Mouse (Mus musculus) adrenal gland, postnatal 25 days (tissue): ENCODE measurements at regions not wholly inside any gene's neighbourhood (a gene's known extent, or its start where the extent isn't known, plus 50 kb on each side); places are given as distances from the start of the nearest gene placed in this dataset.
"Not testable (repeated sequence)": the region's sequence is repeated elsewhere in the genome, so short reads cannot be mapped to it uniquely, and the experiment has no call there.

ENCODE experiments used
- DNase-seq: peaks from one replicate; pipeline ENCODE4 v3.0.0; 2021; ENCODE audit warnings: mixed read lengths

GRCm38 (mm10) chr3:37833387-37833786, 109.1 kb upstream of the Gm5148 start:
- no peak for DNase-seq

- DNase-seq, result no peak
Measured at GRCm38 (mm10) chr3:37827546-37827945, 103.3 kb upstream of the Gm5148 start.

GRCm38 (mm10) chr3:37825602-37826001, 101.3 kb upstream of the Gm5148 start:
- DNase-seq, result no peak

GRCm38 (mm10) chr3:37824681-37825080, 100.4 kb upstream of the Gm5148 start:
- no peak for DNase-seq

DNA sequence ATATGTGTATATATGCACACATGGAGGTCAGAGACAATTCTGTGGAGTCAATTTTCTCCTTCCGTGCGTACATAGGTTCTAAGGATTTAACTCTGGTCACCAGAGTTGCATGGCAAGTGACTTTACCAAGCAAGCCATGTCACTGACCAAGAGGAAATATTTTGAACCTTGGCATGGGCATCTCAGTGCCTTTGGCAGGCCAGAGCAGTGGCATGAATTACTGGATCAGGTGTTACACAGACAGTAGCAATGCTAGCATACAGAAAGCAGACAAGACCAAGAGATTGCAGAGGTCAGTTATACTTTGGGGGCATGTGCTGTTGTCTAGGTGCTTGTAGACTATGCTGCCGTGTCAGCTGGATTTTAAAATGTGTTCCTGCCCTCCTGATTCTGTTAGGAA, 95.2 kb upstream of the Gm5148 start:
- no peak for DNase-seq

DNA sequence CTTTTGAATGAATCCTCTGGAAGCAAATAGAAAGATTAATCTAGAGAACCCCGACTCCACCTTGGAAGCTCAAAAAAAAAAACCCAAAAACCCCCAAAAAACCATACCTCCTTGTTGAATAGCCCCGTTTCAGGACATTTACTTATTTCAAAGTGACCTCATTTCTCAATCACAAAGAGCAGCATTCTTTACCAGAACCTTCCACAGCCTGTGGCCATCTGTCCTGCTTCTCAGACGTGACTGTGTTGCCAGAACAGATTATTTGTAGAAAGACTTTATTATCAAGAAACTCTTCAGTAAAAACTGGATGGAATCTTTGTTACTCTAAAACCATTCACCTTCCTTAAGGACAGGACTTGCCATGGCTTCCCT, 93.1 kb upstream of the Gm5148 start:
- DNase-seq, result no peak

DNA sequence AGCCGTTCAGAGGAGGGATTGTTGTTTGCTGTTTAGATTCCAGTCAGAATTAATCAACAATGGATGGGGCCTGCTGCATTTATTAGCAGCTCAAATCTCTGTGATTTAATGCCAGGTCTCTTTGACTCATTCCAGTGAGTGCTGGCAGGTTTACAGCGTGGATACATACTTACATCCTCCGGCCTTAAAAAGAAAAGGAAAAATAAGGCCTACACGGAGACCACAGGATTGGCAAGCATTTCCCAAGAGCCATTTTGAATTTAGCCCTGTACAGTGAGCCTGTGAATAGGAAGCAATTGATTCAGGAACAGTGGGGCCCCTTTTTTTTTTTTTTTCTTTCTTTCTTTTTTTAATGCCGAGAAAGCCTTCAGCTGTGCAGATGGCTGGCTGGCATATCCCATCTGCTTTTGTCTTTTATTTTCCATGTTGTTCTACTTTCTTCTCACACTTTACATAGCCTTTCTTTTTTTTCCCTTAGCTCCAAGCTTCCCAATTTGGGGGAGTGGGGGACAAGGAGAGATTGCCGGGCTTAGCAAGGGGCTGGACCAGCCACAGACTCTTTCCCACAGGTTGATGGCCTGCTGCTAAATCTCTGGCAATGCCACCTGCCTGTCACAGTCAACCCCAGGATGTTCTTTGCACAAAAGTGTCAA, 92.6 kb upstream of the Gm5148 start:
- no peak for DNase-seq

DNA sequence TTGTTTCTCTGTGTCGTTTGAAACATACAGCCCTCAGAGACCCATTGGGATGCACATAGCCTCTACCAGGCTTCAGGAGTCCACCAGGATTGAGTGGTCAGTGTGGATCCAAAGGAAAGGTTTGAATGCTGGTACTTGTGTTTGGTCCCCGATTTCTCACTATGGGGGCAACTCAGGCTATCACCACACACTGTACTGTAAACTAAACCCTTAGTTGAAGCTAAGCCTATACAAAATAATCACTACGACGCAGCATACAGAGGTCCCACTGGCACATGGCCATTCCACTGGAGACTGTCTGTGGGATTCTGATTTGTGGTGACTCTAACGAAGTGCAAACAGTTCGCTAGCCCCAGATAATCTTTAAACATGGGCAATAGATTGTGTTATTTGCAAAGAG, 91.5 kb upstream of the Gm5148 start:
- no peak for DNase-seq

DNA sequence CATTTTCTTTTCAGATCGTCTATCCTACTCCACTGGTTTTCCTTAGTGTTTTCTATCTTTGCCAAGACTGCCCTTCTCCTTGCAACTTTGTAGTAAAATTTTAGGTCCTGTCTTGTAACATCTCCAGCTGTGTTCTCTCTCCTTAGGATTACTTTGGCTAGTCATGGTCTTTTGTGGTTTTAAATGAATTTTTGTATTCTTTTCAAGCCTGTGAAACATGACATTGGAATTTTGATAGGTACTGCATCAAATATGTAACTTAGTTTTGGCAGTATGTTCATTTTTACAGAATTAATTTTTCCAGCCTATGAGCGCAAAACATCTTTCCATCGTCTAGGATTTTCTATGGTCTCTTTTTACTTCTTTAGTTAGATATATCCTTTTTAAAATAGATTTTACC, 88.6 kb upstream of the Gm5148 start:
- no peak for DNase-seq

GRCm38 (mm10) chr3:37811429-37811828, 87.1 kb upstream of the Gm5148 start:
- DNase-seq, result no peak

- no peak for DNase-seq
Measured at GRCm38 (mm10) chr3:37810763-37811162, 86.5 kb upstream of the Gm5148 start.

GRCm38 (mm10) chr3:37805805-37806148, 81.5 kb upstream of the Gm5148 start:
- no peak for DNase-seq

DNA sequence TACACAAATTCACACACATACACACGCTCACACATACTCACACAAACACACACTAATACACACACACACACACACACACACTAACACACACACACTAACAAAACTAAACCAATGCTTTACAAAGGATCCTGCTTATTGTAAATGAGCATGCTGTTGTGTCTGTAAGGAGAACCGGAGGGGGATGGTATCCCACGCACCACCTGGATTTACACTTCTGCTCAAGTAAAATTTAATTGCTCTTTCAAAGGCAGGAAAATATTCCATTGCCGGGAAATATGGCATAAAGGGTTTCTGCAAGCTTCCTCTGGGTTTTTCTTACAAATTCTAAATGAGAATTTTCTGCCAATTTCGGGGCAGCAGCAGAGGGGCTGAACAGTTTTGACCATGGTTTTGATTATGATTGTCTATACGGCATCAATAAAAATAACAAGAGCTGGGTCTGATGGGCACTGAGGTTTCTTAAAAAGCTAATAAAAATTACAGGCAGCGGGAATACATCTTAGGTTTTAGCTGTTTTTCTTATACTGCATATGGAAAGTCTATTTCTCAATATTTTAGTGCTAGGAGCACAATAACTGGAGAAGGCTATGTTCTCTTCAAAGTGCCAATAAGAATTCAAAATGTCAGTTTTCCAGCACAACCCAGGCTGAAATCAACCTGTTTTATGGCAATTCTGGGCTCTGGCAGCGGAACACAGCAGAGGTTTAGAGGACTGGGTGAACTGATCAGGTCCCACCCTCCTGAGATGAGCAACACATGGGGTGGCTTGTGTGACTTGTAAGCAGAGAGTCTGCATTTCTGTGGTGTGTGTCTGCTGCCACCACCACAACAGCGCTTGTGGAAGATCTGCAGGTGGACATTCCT, 80.9 kb upstream of the Gm5148 start:
- DNase-seq, result no peak

- no peak for DNase-seq
Measured at GRCm38 (mm10) chr3:37804261-37804660, 80.0 kb upstream of the Gm5148 start.

GRCm38 (mm10) chr3:37803781-37804180, 79.5 kb upstream of the Gm5148 start:
- not testable (repeated sequence) for DNase-seq

- DNase-seq, result no peak
Measured at GRCm38 (mm10) chr3:37801551-37801950, 77.3 kb upstream of the Gm5148 start.

DNA sequence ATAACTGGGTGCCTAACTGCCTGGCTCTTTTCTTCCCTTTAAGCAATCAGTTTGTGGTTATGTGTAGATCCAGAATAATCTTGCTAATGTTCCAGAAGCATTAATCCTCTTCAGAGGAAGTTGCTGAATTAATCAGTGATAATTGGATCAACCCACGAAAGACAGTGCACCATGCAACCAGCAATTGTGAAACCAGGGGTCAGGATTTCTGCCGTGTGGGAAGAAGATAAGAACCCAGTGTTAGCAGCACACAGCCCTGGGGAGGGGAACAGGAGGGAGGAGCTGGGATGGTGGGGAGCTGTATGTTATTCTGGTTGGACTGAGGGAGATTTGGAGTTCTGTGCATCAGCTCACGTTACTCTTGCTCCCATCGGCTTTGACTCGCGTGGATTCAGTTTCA, 75.5 kb upstream of the Gm5148 start:
- no peak for DNase-seq

GRCm38 (mm10) chr3:37789711-37790110, 65.4 kb upstream of the Gm5148 start:
- DNase-seq, result no peak

DNA sequence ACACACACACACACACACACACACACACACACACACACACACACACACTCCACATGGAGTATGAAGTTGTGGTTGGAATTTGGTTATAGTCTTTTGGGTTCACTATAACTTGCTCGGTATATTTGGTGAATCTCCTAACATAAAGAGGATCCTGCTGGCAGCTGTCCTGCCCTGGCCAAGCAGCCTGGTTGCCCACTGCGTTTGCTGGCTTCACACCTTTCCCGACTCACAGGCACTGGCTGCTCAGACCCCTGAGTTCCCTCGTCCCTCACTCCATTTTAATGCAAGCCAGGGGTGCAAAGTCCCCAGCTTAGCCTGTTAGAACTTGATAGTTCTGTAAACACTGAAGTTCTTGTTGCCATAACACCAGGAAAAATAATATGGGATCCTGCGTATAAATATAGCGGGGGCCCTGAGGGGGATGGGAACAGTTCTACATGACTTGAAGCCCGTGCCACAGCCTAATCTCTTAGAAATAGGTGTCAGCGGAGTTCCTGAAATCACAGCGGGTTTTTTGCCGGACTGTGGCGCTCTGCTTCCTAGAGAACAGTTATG, 64.9 kb upstream of the Gm5148 start:
- DNase-seq, result no peak

DNA sequence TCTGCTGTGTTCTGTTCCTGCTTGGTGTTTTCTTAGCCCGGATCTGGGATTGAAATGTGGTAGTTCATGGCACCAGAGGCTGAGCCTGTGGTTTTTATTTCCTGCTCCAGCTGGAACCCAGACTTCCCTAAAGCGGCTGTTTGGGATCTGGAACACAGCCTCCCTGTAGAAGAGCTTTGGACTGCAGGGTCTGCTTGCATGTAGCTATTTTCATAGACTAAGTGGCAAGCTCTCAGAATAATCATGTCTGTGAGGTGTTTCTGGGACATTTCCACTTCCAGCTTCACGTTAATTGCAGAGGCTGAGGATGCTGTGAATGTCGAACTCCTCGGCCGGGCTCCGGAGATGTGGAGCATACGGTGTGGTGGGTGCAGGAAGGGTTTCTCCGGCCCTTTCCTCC, 64.1 kb upstream of the Gm5148 start:
- no peak for DNase-seq

DNA sequence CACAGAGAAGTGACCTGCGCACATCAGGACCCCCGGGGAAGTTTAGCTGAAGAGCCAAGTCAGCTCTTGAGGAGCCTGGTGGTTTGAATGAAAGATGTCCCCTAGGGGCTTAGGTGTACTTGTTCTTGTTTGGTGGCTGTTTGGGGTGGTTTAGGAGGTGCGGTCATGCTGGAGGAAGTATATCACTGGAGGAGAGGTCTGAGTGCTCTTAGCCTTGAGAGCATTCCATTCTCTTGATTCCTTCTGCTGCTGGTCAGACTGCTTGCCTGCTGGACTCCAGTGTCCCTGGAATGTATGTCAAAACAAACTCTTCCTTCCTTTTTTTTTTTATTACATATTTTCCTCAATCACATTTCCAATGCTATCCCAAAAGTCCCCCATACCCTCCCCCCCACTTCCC, 62.5 kb upstream of the Gm5148 start:
- DNase-seq, result no peak

GRCm38 (mm10) chr3:37781086-37781485, 56.8 kb upstream of the Gm5148 start:
- no peak for DNase-seq

- no peak for DNase-seq
Measured at GRCm38 (mm10) chr3:37779867-37780475, 55.7 kb upstream of the Gm5148 start.
